Mouse (Mus musculus) large intestine, adult 2 months (tissue): ENCODE data around the gene Sox18. TPM values are rescaled to one million over a fixed set of nuclear protein-coding genes. Genes with fewer than 3 reads are reported as not detected.

Source experiments
- DNase-seq: peaks from one replicate; pipeline ENCODE4 v3.0.0-alpha.2; 2012; ENCODE audit warnings: low read depth, low spot score
- WGBS: fragments of 180-500 bp; shearing (Covaris S2); methylation state at CpG from one replicate; pipeline ENCODE4 v1.1.7; 2018; 5-methylcytosine and 5-hydroxymethylcytosine counted together
- polyA plus RNA-seq: library from polyadenylated mRNA; depleted of rRNA; stranded (reverse); fragments of >200 nt; gene quantifications from 2 replicates; pipeline ENCODE4 v1.2.3, GENCODE M21; 2012; rRNA removed

Sox18 gene
- polyA plus RNA-seq = 14.3 and 18.2 TPM in 2 replicates

- WGBS = 2% methylated on average over 43 of the region's 43 CpGs
- DNase-seq = no peak
These were observed at the start of gene Sox18 for GRCm38 (mm10) chr2:181671326-181671725. TSS of gene Sox18 (minus strand) at chr2:181671640.

GRCm38 (mm10) chr2:181721200-181721599 lies 49.8 kb upstream of the Sox18 start:
- no peak for DNase-seq

DNA sequence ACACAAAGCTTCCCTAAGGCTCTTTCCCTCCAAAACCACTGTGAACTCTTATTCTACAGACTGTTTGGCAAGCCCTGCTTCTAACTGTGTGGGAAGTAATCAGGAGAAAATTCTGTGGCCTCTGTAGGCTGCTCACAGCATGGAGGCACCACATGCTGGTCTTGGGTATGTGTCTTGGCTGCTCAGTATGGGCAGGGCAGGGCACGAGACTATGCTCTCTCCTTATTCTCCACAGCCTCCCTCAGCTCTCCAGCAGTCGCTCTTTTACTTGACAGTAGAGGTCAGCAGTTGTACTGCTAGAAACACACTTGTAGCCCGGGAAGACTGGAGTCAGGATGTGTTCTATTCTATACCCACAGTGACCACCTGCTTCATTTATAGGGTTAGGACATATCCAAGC lies 48.6 kb upstream of the Sox18 start:
- no peak for DNase-seq
- WGBS = 15% methylated on average over 3 of the region's 3 CpGs

- DNase-seq = no peak
- WGBS = 33% methylated on average over 3 of the region's 3 CpGs
These were observed 45.6 kb upstream of the Sox18 start for GRCm38 (mm10) chr2:181716991-181717390.

GRCm38 (mm10) chr2:181715382-181715781 lies 43.9 kb upstream of the Sox18 start:
- WGBS = 65% methylated on average over 3 of the region's 3 CpGs
- no peak for DNase-seq

- no peak for DNase-seq
- 3% methylated on average over 7 of the region's 7 CpGs for WGBS
These were observed 43.5 kb upstream of the Sox18 start, which contains the start of gene Oprl1 for GRCm38 (mm10) chr2:181714903-181715326. TSS of gene Oprl1 (plus strand) at chr2:181715016.

GRCm38 (mm10) chr2:181713749-181714148 lies 42.3 kb upstream of the Sox18 start:
- WGBS = 80% methylated on average over 1 of the region's 1 CpGs
- DNase-seq = no peak

DNA sequence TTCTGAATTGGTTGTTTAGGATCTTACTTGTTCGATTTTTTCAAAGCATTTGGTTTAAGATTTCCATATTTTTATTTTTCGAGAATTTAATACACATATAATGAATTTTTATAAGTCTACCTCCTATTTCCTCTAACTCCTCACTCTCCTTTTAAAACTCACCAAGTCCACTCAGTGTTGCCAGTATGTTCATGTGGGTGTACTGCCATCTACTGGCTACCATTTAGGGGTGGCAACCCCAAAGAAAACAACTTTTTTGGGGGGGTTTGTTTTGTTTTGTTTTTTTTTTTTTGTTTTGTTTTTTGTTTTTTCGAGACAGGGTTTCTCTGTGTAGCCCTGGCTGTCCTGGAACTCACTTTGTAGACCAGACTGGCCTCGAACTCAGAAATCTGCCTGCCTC lies 35.2 kb upstream of the Sox18 start:
- 38% methylated on average over 4 of the region's 4 CpGs for WGBS
- no peak for DNase-seq

GRCm38 (mm10) chr2:181698241-181698640 lies 26.8 kb upstream of the Sox18 start, which contains the start of gene Lkaaear1:
TSS of gene Lkaaear1 (minus strand) at chr2:181698442.
- WGBS = 40% methylated on average over 5 of the region's 5 CpGs
- no peak for DNase-seq

DNA sequence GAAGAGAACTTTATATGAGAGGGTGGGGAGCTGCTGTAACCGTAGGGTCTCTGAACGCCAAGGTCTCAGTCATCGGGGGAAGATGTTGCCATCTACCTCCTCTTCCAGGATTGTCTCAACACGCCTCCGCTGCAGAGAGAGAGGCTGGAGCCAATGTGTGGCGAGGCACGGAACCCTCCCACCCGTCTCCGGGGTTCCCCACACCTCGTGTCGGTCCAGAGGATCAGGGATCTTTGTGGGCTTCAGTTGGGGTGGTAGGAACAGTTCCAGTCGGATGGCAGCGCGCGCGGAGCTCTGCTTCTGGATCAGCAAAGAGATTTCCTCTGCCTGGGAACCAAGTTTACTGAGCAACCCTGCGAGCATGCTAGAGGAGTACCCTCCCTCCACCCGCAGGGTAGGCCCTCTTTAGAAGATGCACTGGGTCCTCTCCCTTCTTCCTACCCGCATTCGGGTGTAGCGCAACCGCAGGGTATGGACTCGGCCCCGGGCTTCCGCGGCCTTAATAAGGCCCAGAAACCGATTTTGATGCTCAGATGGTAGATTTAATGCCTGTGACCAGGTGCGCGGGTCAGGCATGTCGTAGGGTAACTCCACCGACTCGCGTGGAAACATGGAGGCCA lies 25.5 kb upstream of the Sox18 start:
- WGBS = 76% methylated on average over 33 of the region's 33 CpGs

GRCm38 (mm10) chr2:181695776-181696175 lies 24.3 kb upstream of the Sox18 start:
- WGBS = 95% methylated on average over 1 of the region's 1 CpGs
- no peak for DNase-seq

More for the DNA sequence above, 25.5 kb upstream of the Sox18 start:
- no peak for DNase-seq

GRCm38 (mm10) chr2:181694581-181694980 lies 23.1 kb upstream of the Sox18 start:
- DNase-seq = no peak
- 92% methylated on average over 3 of the region's 3 CpGs for WGBS

GRCm38 (mm10) chr2:181693339-181694280 lies 22.2 kb upstream of the Sox18 start, which contains the start of gene Rgs19:
TSS of gene Rgs19 (minus strand) at chr2:181693977.
- under 1% methylated on average over 75 of the region's 75 CpGs for WGBS
- no peak for DNase-seq

- no peak for DNase-seq
- WGBS = 95% methylated on average over 3 of the region's 3 CpGs
These were observed 20.9 kb upstream of the Sox18 start for GRCm38 (mm10) chr2:181692304-181692703.

DNA sequence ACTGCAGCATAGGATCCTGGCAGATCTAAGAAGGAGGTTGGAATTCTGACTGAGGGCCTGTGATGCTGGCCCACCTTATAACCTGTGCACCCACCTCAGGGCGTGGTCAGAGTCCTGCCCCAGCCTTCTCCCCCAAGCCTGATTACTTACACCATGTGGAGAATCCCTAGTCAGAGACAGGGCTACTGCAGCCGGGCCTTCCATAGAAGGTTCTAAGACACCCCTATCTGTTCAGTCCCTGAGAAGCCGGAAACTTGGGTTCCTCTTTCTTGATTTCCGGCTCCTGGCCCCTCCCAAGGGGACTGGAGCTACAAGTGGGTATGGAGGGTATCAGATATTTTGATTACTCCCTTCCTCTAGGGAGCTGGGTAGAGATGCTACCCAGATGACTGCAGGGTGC lies 20.1 kb upstream of the Sox18 start:
- WGBS = 78% methylated on average over 4 of the region's 4 CpGs
- no peak for DNase-seq

DNA sequence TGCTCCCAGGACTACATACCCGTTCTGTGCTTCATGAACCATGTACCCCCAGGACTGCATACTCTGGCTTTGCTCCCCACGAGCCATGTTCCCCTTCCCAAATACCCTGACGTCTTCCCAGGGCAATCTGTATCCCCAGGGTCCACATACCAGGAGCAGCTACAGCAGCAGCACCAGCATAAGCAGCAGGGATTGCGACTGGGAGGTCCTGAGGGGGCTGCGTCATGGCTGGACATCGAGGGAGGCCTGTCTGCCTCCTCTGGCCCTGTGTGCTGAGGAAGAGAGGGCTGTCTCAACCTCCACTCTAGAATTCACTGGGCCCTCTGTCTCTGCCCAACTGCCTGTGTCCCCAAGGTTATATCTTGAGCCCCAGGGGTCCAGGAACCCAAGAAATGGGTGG lies 19.6 kb upstream of the Sox18 start:
- no peak for DNase-seq
- WGBS = 83% methylated on average over 6 of the region's 6 CpGs

- 92% methylated on average over 10 of the region's 10 CpGs for WGBS
These were observed 18.2 kb upstream of the Sox18 start for GRCm38 (mm10) chr2:181689466-181690160.

GRCm38 (mm10) chr2:181687586-181687985 lies 16.1 kb upstream of the Sox18 start:
- DNase-seq = no peak

More at GRCm38 (mm10) chr2:181689466-181690160, 18.2 kb upstream of the Sox18 start:
- DNase-seq = no peak

DNA sequence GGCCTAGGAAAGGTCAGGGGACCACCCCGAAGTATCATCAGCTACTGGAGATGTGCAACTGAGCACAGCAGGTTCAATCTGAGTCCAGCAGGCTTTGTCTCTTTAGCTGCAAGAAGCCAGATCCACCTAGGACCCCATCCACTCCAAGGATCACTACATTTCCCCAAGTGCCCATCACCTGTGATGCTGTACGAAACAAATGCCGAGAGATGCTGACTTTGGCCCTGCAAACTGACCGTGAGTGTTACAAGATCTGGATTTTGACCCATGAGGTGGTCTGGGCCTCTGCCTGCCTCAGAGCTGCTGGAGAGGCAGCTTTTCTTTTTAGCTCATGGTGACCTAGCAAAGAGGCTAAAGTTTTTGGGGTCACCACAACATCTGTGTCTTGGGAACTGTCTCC lies 14.2 kb upstream of the Sox18 start:
- WGBS = 93% methylated on average over 4 of the region's 4 CpGs
- DNase-seq = no peak

More at GRCm38 (mm10) chr2:181687586-181687985, 16.1 kb upstream of the Sox18 start:
- 94% methylated on average over 8 of the region's 8 CpGs for WGBS

DNA sequence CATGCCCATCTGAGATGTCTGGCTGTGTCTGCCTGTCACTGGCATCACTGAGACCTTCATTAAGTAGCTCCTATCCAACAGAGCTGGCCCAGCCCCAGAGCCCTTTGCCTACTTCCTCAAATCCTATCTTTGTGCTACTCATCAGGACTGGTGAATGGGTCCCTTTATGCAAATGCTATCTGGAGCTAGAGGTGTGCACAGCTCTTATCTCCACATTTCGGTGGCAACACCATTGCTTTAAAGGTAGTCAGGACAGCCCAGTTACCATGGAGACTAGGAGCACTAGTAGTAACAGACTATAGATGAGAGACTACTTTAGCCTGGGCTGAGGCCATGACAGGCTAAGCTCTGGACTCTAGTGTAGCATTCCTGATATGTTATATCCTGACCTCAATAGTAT lies 13.3 kb upstream of the Sox18 start:
- 72% methylated on average over 1 of the region's 1 CpGs for WGBS
- no peak for DNase-seq
